Mouse (Mus musculus) layer of hippocampus, adult 9-10 months (tissue): ENCODE measurements around the gene Nfia.
A peak's percentile ranks its signal among the peaks of the same experiment; 100 is the strongest.

Source experiments
- DNase-seq: peaks from one replicate; pipeline ENCODE4 v3.0.0; 2022; ENCODE audit warnings: low spot score

Nfia gene

GRCm38 (mm10) chr4:97948250-97948649 lies 175.7 kb downstream of the Nfia start:
- no peak for DNase-seq

- no peak for DNase-seq
Observed at GRCm38 (mm10) chr4:97950341-97951071, 178.0 kb downstream of the Nfia start.

GRCm38 (mm10) chr4:97953886-97954285 lies 181.4 kb downstream of the Nfia start:
- no peak for DNase-seq

- no peak for DNase-seq
Observed at GRCm38 (mm10) chr4:97958121-97958520, 185.6 kb downstream of the Nfia start.

- DNase-seq = no peak
Observed at GRCm38 (mm10) chr4:97962856-97963255, 190.3 kb downstream of the Nfia start.

- DNase-seq = no peak
Observed at GRCm38 (mm10) chr4:97963951-97964350, 191.4 kb downstream of the Nfia start.

GRCm38 (mm10) chr4:97968786-97969348 lies 196.3 kb downstream of the Nfia start:
- no peak for DNase-seq

GRCm38 (mm10) chr4:97973064-97973463 lies 200.5 kb downstream of the Nfia start:
- DNase-seq = no peak

GRCm38 (mm10) chr4:97974037-97974436 lies 201.5 kb downstream of the Nfia start:
- no peak for DNase-seq

GRCm38 (mm10) chr4:97976891-97977290 lies 204.4 kb downstream of the Nfia start:
- no peak for DNase-seq

- DNase-seq = no peak
Observed at GRCm38 (mm10) chr4:97984361-97984760, 211.8 kb downstream of the Nfia start.

GRCm38 (mm10) chr4:97986056-97986734 lies 213.7 kb downstream of the Nfia start:
- DNase-seq = no peak

- DNase-seq = no peak
Observed at GRCm38 (mm10) chr4:97986735-97987075, 214.2 kb downstream of the Nfia start.

GRCm38 (mm10) chr4:97988703-97989102 lies 216.2 kb downstream of the Nfia start:
- no peak for DNase-seq

- no peak for DNase-seq
Observed at GRCm38 (mm10) chr4:97990431-97990830, 217.9 kb downstream of the Nfia start.

- DNase-seq = no peak
Observed at GRCm38 (mm10) chr4:97991395-97991794, 218.9 kb downstream of the Nfia start.

GRCm38 (mm10) chr4:97991880-97992279 lies 219.3 kb downstream of the Nfia start:
- no peak for DNase-seq

GRCm38 (mm10) chr4:97995911-97996712 lies 223.6 kb downstream of the Nfia start:
- DNase-seq = no peak

GRCm38 (mm10) chr4:97997151-97997817 lies 224.8 kb downstream of the Nfia start:
- peak; percentile 25 for DNase-seq

- DNase-seq = no peak
Observed at GRCm38 (mm10) chr4:98002206-98002605, 229.7 kb downstream of the Nfia start.

- DNase-seq = no peak
Observed at GRCm38 (mm10) chr4:98003323-98004107, 231.0 kb downstream of the Nfia start.
